In genomic region chr7:27765176-27765886, GRCm38 (mm10) we compare ENCODE assay signal across 9 mouse cellular contexts. TPM values are rescaled to one million over a fixed set of nuclear protein-coding genes. Genes with fewer than 3 reads are reported as not detected.
DNase-seq lines count a peak whose midpoint lies in the region; ATAC-seq lines count a peak whose summit lies in the region.
"Had no signal": no experiment of that assay in that cellular context is flagged by ENCODE, and none has a peak within 500 bp of the region (broad histone marks: within the 10 kb centered on the region; RNA-seq: fewer than 3 reads in every experiment).

No protein-coding gene starts in this region.

- H3K4me1 ChIP-seq in heart, embryonic 15.5 days (replicated peaks): peaks cover 3% of the 10 kb centered on the region; the same call in 1 of the 2 replicates
- H3K4me1 ChIP-seq in forebrain, embryonic 10.5 days: peaks cover 18% of the 10 kb centered on the region
- H3K4me1 ChIP-seq in limb, embryonic 12.5 days (replicated peaks): no peaks in the 10 kb centered on the region

- ATAC-seq in heart, embryonic 15.5 days (replicated peaks; ENCODE audit: insufficient number of reproducible peaks, insufficient read depth, low FRiP score, low read depth): no peak
- no peak for ATAC-seq in limb, embryonic 12.5 days (ENCODE audit: insufficient number of reproducible peaks, insufficient read depth, low FRiP score, low TSS enrichment, low read depth)
- ATAC-seq in monocyte, adult 5-6 weeks (replicated peaks; ENCODE audit: insufficient number of reproducible peaks, low FRiP score, low TSS enrichment, poor library complexity, severe bottlenecking): no peak

- H3K36me3 ChIP-seq in heart, embryonic 15.5 days: no peaks in the 10 kb centered on the region
- H3K36me3 ChIP-seq in forebrain, embryonic 10.5 days (replicated peaks): no peaks in the 10 kb centered on the region
- no peaks in the 10 kb centered on the region for H3K36me3 ChIP-seq in limb, embryonic 12.5 days

- no peaks in the 10 kb centered on the region for H3K9me3 ChIP-seq in heart, embryonic 15.5 days (replicated peaks)
- H3K9me3 ChIP-seq in forebrain, embryonic 10.5 days: no peaks in the 10 kb centered on the region
- no peaks in the 10 kb centered on the region for H3K9me3 ChIP-seq in limb, embryonic 12.5 days

- H3K4me2 ChIP-seq in heart, embryonic 15.5 days: peak overlapping the region; percentile 59
- peak overlapping the region; percentile 55 for H3K4me2 ChIP-seq in limb, embryonic 12.5 days

- H3K9ac ChIP-seq in heart, embryonic 15.5 days: no peak overlapping the region
- no peak overlapping the region; the same call in 1 of the 2 replicates for H3K9ac ChIP-seq in limb, embryonic 12.5 days (replicated peaks)

- peak overlapping the region; percentile 34 for H3K4me3 ChIP-seq in heart, embryonic 15.5 days
- peak overlapping the region; percentile 47 for H3K4me3 ChIP-seq in forebrain, embryonic 10.5 days
- peak overlapping the region; percentile 30 for H3K4me3 ChIP-seq in limb, embryonic 12.5 days (replicated peaks)

- H3K27ac ChIP-seq in heart, embryonic 15.5 days: no peak overlapping the region
- peak overlapping the region; percentile 67 for H3K27ac ChIP-seq in forebrain, embryonic 10.5 days
- no peak overlapping the region for H3K27ac ChIP-seq in limb, embryonic 12.5 days

- WGBS in heart, embryonic 15.5 days: 6% methylated on average over 17 of the region's 17 CpGs
- 10% methylated on average over 17 of the region's 17 CpGs for WGBS in forebrain, embryonic 10.5 days
- 7% methylated on average over 16 of the region's 17 CpGs for WGBS in limb, embryonic 12.5 days

- 0 out of 2 replicates have a peak, but pooled peaks cover 5% of the 10 kb centered on the region for H3K27me3 ChIP-seq in heart, embryonic 15.5 days
- H3K27me3 ChIP-seq in forebrain, embryonic 10.5 days (ENCODE audit: poor library complexity, severe bottlenecking): no peaks in the 10 kb centered on the region
- H3K27me3 ChIP-seq in limb, embryonic 12.5 days: no peaks in the 10 kb centered on the region

- intact Hi-C loops in heart, postnatal 25 days (cut with DNase I): no loop called here

- no peak for DNase-seq in heart, postnatal 25 days (ENCODE audit: low spot score)
- no peak for DNase-seq in forebrain, embryonic 10.5 days (ENCODE audit: extremely low spot score, low spot score)
- DNase-seq in neural tube, embryonic 10.5 days (ENCODE audit: extremely low spot score, low spot score): peak; percentile 38
- DNase-seq in urinary bladder, postnatal 14 days (ENCODE audit: low spot score): no peak
- DNase-seq in thymus, postnatal 36 days: no peak
- DNase-seq: kidney, postnatal 10 days had no signal

RNA-seq across cellular contexts. Expression of gene Zfp60, which starts 34.1 kb away (rescaled TPM):
- polyA plus RNA-seq in heart, embryonic 15.5 days (2015; fragmentation: Nextera tagmentation; extraction: Ambion mirVana): 15.4 and 21.9 TPM in 2 replicates
- total RNA-seq in heart, postnatal 25 days (2021): 1 to 10 TPM; 8.2 to 8.9 TPM
- polyA plus RNA-seq in forebrain, embryonic 10.5 days (2016; fragmentation: Nextera tagmentation; extraction: Ambion mirVana): 70.8 and 76.5 TPM in 2 replicates
- polyA plus RNA-seq in limb, embryonic 12.5 days (2016; fragmentation: Nextera tagmentation; extraction: Ambion mirVana): 48.0 and 50.2 TPM in 2 replicates
- 5.2 to 9.4 TPM (median 7.4 TPM) in 3 replicates for total RNA-seq in monocyte, adult 5-6 weeks (2017)

RNA-seq across cellular contexts. Expression of gene Zfp626, which starts 41.7 kb away (rescaled TPM):
- 0.99 and 1.1 TPM in 2 replicates for polyA plus RNA-seq in heart, embryonic 15.5 days (2015; fragmentation: Nextera tagmentation; extraction: Ambion mirVana)
- 1 to 10 TPM; 5.5 to 6.2 TPM for total RNA-seq in heart, postnatal 25 days (2021)
- polyA plus RNA-seq in forebrain, embryonic 10.5 days (2016; fragmentation: Nextera tagmentation; extraction: Ambion mirVana): 1.9 and 2.2 TPM in 2 replicates
- 2.3 and 2.9 TPM in 2 replicates for polyA plus RNA-seq in limb, embryonic 12.5 days (2016; fragmentation: Nextera tagmentation; extraction: Ambion mirVana)
- 5.9 to 14.7 TPM (median 14.1 TPM) in 3 replicates for total RNA-seq in monocyte, adult 5-6 weeks (2017)
